Mouse (Mus musculus) CD4-positive helper T cell, adult 2 months (primary cell): ENCODE measurements around the gene Rbm48.
"Not testable (repeated sequence)": the region's sequence is repeated elsewhere in the genome, so short reads cannot be mapped to it uniquely, and the experiment has no call there.

Experiments
- DNase-seq: peaks from one replicate; pipeline ENCODE4 v3.0.0-alpha.2; 2012; ENCODE audit warnings: low read depth, missing footprints, low spot score

Rbm48 gene

DNA sequence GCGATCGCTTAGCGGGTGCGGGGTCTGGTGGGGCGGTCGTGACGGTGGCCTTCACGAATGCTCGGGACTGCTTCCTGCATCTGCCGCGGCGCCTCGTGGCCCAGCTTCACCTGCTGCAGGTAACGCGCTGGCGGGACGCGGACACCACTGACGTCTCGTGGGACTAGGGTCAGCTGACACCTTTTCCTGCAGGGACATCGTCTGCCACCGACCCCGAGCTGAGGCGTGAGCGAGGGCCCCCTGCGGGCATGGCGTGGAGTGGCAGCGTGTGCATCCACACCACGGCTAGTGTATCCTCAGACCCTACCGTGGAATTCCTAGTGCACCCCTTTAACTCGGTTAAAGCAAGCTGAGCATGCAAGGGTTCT lies at the start of gene Rbm48:
Rbm48 (minus strand) TSS at position 187 of the 368 bp plus-strand sequence.
- DNase-seq: peak; percentile 84

DNA sequence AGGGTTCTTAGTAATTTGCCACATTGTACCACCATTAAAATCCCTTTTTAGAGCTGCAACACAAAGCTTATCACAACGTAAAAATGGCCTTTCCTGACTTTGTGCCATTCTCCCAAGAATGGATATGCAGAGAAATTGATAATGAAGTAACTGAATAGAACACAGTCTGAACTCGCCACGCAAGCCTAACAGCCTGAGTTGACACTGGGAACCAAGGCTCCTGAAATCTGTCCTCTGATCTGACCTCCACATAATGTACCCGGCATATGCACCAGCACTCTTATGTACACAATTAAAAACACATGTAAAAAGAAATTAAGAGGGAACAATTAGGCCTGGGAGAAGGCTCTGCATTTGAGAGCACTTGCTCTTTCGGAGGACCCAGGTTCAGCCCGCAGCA lies 48.9 kb upstream of the Rbm48 start:
- DNase-seq: no peak

DNA sequence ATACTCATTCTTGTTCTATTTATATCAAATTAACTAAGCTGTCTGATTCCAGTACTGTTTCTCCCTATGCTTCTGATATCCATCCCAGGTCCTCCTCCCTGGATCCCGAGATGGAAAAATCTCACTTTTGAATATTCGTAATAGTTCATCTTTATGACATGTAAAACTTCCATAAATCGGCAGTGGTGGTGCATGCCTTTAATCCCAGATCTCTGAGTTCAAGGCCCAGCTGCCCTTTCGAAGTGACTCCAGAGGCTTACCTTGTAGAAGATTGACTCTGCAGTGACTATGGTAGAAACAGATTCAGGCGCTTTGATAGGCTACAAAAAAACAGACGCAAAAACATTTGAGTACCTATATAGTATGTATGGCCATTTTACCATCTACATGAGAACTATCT lies 48.2 kb upstream of the Rbm48 start:
- no peak for DNase-seq

DNA sequence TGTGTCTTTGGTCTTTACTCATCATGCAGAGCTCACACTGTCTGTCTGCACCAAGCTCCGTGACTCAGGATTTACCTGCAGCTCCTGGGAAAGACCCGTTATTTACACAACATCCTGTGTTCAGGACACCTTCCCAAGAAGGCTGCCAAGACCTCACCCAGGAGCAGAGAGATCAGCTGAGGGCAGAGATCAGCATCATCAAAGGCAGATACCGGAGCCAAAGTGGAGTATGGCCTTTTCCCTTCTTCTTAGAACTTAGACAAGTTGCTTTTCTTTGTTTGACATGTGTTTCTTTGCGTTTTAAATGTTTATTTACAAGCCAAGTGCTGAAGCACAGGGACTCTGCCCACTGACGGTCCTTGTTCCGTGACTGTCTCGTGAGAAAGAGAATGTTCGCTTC lies 38.9 kb upstream of the Rbm48 start:
- no peak for DNase-seq

DNA sequence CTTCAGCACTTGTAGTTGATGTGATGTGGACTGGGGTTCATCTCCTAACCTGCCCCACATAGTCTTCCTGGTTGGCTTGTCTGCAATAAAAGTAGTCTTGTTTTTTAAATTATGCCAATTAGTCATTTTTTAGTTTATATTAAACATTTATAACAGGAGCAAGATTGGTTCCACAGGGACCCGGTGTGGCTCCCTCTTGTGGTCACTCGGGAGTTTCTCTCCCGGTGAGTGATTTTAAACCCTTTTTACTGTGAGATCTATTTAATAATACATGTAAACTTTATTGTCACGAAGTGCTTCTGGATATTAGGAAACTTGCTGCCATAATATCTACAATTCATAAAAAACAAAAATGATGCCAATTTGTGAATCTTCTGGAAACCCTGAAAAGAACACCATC lies 37.6 kb upstream of the Rbm48 start:
- DNase-seq: no peak

DNA sequence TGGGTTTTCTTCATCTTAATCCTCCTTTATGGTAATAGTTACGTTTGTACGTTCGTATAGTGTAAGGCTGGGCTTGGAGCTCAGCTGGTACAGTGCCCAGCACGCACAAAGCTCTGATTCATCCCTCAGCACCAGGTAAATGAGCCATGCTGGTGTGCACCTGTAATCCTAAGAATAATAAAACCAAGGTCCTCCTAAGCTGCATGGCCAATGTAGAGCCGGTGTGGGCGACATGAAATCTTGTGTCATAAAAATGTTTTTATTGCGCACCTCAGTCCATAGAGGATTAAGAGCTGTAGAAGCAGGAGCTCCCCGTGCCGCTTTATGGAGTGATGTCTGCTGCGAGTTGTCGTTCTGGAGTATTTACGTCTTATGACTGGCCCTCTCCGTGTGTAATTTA lies 36.9 kb upstream of the Rbm48 start:
- no peak for DNase-seq

DNA sequence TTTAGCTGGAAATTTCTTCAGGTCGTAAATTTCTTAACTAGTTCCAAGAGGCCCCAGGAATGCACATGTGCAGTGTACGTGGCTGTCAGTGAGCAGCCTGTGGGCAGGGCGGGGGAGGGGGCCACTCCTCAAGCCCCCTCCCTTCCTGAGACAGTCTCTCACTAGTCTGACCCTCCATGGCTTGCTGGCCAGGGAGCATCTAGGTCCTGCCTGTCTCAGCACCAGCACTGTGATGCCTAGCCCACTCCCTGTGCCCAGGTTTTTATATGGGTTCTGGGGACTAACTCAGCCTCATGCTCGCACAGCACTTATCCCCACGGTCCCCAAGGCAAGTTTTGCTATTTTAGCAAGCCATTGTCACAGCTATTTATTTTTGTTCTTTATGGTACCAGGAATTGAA lies 35.9 kb upstream of the Rbm48 start:
- DNase-seq: no peak

DNA sequence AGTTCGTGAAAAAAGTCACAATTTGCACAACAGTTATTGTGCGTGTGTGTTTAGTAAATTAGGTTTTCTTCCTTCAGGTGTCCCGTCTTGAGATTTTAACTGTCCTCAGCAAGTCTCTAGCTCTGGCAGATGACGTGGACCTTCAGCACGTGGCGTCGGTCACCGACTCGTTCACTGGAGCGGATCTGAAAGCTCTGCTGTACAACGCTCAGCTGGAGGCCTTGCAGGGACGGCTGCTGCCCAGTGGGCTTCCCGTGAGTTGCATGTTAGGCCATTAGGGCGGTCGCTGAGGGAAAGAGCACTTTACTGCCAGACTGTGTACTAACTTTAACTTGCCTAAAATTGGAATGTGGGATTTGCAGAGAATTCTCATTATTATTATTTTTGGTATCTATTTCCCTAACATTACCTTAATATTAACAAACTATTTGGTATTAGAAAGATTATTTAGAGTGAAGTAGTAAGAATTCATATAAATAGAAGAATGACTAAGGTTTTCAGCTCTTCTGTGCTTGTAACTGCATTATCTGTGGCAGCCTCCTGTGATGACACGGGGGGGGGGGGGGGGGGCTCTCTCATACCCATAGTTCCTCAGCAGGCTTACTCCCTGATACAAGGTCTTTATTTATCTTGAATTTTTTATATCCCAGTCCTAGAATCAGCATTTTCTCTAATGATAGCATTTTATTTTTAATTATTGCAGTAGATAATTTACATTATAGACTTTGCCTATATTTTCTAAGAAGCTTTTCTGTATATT lies 35.3 kb upstream of the Rbm48 start:
- DNase-seq: no peak

DNA sequence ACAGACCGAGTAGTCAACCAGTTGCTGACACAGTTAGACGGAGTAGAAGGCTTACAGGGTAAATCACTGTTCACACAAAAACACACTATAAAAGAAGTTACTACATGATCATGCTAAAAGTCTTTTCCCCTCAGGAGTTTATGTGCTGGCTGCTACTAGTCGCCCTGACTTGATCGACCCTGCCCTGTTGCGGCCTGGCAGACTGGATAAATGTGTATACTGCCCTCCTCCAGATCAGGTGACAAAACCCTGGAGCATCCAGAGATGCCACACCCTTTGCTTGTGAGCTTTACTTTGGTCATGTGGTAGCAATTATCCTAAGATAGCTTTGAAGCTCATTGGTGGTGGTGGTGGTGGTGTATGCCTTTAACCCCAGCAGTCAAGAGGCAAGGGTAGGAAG lies 33.7 kb upstream of the Rbm48 start:
- DNase-seq: no peak

DNA sequence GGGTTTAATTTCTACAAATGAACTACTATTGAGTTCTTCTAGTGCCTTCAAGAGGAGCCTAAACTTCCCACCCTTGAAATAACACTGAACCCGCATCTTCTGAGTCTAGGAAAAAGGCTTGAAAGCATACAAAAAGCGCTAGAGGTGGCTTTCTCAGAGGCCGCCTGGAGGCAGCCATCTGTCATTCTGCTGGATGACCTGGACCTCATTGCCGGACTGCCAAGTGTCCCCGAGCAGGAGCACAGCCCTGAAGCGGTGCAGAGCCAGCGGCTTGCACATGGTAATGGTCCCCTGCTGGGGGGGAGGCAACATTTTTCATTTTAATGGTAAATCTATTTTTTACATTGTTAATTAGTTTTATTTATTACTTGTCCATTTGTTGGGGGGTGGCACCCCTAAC lies 24.1 kb upstream of the Rbm48 start:
- no peak for DNase-seq

DNA sequence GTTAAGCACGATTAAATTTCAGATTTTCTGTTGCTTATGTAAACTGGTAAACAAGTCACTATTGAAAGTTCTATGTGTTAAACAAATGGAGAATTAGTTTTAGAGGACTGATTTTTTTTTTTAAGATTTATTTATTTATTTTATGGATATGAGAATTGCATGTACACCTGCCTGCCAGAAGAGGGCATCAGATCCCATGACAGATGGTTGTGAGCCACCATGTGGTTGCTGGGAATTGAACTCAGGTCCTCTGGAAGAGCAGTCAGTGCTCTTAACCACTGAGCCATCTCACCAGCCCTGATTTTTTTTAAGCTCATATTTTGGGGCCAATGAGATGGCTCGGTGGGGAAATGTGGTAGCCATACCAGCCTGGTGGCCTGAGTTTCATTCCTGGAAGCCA lies 15.4 kb upstream of the Rbm48 start:
- DNase-seq: not testable (repeated sequence)

DNA sequence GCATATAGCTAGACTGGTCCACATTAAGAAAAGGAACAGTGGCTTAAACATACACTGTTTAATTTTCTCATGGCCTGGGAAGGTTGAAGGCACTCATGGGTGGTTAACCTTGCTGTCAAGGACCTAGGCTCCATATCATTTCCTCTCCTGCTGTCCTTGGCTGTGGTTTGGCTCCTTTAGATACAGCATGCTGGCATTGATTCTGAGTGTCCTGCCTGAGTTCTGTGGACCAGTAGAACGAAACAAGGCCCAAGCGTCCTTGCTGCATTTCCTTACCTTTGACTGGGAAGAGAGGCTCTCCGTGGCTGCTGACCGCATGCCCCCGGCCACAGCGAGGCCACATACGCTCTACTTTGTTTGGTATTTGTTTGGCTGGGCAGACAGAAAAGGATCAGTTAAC lies 12.9 kb upstream of the Rbm48 start:
- no peak for DNase-seq

DNA sequence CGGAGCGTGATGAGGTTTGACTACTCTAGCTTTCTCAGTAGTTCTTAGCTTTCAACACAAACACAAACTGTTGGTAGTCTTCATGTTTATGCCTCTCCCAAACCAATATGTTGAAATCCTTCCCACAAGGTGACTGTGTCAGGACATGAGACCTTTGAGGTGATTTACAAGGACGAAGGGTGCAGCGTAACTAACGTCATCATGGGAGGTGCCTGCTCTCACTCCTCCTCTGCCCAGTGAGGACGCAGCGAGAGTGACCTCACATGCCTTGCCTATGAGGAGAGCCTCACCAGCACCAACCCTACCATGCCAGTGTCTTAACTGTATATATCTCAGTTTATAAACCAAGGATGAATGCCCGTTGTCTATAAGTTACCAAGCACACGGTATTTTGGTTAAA lies 10.7 kb upstream of the Rbm48 start:
- DNase-seq: no peak

DNA sequence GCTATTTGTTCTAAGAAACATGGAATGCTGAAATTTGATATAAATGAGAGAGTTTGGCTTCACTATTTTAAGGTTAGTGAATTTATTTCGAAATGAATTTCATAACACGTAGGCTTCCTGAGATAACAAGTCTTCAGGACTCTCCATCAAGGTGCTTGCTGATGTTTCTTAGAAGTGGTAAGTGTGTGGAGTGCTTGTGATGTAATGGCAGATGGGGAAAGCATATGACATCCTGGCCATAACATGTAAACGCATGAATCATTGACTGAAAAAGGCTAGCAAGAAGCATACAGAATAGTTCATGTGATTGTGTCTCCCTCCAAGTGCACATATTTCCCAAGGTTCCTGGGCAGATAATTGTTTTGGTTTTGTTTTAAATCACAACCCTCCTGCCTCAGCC lies 4.4 kb upstream of the Rbm48 start:
- DNase-seq: no peak

DNA sequence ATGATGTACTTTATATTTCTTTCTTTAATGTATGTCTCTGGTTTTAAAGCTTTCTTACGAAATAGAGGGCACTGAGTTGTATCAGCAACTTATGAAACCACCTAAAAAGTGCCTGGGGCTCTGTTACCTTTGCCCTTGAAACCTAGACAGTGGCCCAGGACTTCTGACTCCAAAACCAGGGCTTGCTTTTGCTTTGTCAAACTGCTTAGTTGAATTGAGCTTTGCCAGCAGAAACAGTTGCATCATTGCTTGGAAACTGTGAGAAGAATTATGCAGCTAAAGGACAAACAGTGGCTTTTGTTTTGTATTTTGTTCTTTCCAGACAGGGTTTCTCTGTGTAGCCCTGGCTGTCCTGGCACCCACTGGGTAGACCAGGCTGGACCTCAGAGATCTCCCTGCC lies 3.9 kb upstream of the Rbm48 start:
- no peak for DNase-seq

DNA sequence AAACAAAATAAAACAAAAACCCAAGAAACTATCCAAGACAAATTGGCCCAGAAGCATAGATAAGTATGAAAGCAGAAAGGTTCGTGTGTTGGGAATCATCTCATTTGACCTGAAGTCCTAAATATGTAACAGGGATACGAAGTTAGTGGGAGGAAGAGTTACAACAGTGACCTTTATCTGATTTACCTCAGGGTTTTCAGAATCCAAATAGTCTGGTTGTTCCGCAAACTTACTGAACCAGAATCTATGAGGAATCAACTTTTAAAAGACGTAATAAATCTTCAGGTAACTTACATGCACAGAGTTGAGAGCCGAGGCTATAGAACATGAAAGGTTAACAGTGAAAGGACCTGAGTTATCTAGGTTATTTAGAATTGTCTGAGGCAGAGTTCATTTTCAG lies 2.4 kb upstream of the Rbm48 start:
- DNase-seq: no peak

DNA sequence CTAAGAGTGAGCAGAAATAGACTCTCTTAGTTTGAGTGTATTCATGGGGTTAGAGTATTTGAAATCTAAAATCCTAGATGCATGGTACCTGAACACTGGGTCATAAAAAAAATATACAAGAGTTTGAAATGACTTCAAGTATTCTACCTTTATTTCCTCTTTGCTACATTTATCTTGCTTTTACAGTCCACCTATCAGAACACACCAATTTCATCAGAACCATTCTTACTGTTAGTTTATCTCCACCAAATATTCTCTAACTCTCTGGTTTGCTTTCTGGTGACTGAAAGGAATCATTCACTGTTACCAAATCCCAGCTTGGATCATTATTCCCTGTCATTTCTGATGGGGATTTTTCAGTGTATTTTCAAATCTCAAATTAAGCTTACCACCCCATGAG lies 786 bp upstream of the Rbm48 start:
- no peak for DNase-seq

DNA sequence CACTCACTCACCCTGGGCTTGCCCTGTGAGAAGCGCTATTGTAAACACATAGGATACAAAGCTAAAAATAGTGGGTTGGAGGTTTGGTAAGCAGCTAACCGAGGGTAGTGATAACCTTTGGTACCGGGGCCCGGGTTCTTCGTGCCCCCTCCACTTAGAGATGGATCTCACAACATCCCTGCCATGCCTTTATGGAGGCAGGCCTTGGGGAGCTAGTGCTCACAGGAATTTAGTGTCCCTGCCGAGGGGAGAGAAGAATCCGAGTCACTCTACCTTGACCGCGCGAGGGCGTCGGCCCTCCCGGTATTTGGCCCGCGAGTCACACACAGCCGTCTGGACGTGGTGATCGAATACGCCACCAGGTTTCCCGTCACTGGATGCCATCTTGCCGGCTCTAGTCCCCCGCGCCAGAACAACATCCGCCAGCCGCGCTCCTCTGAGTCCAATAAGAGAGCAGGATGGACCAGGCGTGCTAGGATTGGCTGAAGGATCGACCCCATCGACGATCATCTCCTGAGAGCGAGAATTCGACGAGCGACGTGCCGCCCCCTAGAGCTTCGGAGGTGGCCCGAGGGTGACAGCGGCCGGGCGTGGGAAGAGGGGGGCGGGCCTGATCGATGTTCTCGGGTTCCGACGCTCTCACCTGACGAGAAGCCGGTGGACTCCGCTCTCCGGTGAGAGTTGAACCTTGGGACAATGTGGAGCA lies 539 bp downstream of the Rbm48 start, which contains the start of gene Pex1:
Pex1 (plus strand) TSS at position 374 of the 706 bp plus-strand sequence.
- peak; percentile 97 for DNase-seq

DNA sequence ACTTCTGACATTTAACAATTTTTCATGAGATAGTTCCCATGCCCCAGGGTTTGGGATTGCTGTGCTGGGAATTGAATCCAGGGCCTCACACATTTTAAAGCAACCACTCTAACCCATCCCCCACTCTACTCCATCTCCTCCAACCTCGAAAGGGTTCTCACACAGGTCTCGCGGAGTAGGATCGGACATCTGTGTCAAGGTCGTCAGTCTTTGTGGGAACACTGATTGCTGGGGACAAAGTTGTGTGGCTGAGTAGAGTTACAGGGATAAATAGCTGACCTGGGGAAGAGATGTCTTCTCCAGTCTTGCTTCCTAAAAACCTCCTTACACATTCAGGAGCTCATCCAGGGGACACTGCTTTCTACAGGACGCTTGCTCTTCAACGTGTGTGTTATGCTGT lies 17.3 kb downstream of the Rbm48 start:
- no peak for DNase-seq

DNA sequence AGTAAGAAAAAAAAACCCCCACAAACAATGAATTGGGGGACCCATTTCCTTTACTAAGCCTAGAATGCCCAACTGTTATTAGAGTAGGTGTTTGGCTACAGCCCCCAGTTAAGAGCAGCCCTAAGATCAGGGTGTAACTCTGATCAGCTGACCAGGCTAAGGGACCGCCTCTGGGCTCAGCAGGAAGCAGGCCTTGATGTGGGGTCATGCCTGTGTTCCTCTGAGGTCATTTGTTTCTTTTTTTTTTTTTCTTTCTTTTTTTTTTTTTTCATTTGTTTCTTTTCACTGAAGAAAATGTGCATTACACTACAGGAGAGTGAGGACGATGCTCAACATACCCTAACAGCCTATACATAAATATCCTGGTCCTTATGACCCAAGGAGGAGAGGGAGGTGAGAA lies 18.4 kb downstream of the Rbm48 start:
- no peak for DNase-seq

DNA sequence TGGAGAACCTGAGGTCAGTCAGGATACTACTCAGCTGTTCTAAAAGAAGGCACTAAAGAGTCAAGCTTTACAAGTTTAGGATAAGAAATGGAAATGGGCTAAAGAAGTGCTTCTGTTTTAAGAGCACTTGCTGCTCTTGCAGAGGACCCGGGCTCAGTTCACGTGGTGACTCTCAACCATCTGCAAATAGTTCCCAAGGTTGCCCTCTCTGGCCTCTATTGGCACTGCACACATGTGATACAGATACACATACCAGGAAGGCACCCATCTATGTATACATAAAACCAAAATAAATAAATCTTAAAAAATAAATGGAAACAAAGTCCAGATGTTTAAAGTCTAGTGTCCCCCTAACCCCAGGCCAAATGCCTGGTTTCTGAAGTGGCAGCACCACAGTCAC lies 21.6 kb downstream of the Rbm48 start:
- DNase-seq: no peak

DNA sequence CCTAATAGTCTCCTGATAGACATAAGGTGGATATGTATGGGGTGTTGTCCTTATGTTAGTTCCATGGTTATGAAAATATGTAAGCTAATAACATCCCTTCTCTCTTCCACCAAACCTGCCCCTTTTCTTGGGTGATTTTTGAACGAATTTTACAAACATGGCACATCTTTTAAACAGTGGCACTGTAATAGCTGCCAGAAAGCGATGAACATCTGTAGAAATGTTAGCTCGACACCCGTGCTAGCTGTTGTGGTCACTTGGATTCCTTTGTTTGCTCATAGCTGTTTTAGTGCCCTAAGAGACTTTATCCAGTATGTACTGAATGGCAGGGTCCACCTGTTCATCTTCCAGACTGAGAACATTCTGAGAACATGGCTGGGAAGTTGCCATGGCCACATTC lies 25.1 kb downstream of the Rbm48 start, which contains the start of gene 1700109H08Rik:
1700109H08Rik (plus strand) TSS at position 301 of the 400 bp plus-strand sequence.
- no peak for DNase-seq

DNA sequence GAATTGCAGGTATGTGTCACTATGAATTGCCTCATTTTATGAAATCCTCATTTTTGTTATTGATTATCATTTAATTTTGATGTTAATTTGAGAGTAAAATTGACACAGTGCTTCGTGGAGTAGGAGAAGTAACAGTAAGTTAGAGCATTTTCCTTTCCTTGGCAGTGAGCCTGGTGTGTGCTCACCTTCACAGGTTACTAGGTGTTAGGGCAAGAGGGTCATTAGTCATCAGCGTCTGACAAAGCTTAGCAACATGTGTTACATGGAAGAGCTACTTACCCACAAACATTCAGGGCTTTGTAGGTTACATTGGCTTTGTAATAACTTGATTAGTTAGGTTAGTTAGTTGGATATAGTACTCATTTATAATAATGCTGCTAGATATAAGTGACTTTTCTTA lies 42.2 kb downstream of the Rbm48 start:
- DNase-seq: no peak
